Mouse (Mus musculus) large intestine, adult 2 months (tissue): ENCODE results near the gene Bach2. TPM values are rescaled to one million over a fixed set of nuclear protein-coding genes. Genes with fewer than 3 reads are reported as not detected.

ENCODE experiments used
- DNase-seq: peaks from one replicate; pipeline ENCODE4 v3.0.0-alpha.2; 2012; ENCODE audit warnings: low read depth, low spot score
- WGBS: fragments of 180-500 bp; shearing (Covaris S2); methylation state at CpG from one replicate; pipeline ENCODE4 v1.1.7; 2018; 5-methylcytosine and 5-hydroxymethylcytosine counted together
- polyA plus RNA-seq: library from polyadenylated mRNA; depleted of rRNA; stranded (reverse); fragments of >200 nt; gene quantifications from 2 replicates; pipeline ENCODE4 v1.2.3, GENCODE M21; 2012

Bach2 gene
- polyA plus RNA-seq, 1 experiment: 1.6 TPM

GRCm38 (mm10) chr4:32532079-32532478, 293.5 kb downstream of the Bach2 start:
- 69% methylated on average over 8 of the region's 8 CpGs for WGBS

GRCm38 (mm10) chr4:32533735-32534134, 295.1 kb downstream of the Bach2 start:
- no peak for DNase-seq
- WGBS: 87% methylated on average over 7 of the region's 7 CpGs

More at GRCm38 (mm10) chr4:32532079-32532478, 293.5 kb downstream of the Bach2 start:
- DNase-seq: no peak

DNA sequence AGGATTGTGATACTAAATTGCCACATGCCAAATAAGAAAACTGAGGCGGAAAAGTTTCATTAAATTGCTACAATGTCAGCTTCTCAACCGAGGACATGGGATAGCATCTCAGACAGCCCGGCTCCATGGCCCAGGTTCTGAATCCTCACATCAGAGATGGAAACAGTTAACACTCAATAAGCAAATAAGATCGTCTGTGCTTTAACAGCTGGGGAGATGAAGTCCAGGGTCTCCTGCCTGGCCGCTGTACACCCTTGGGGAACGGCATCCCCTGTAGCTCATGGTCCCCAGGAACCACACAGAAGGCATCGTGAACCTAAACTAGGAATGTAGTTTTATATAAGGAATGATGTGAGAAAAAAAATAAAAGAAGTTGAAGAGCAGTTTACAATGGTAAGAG, 297.0 kb downstream of the Bach2 start:
- no peak for DNase-seq
- 90% methylated on average over 7 of the region's 7 CpGs for WGBS

DNA sequence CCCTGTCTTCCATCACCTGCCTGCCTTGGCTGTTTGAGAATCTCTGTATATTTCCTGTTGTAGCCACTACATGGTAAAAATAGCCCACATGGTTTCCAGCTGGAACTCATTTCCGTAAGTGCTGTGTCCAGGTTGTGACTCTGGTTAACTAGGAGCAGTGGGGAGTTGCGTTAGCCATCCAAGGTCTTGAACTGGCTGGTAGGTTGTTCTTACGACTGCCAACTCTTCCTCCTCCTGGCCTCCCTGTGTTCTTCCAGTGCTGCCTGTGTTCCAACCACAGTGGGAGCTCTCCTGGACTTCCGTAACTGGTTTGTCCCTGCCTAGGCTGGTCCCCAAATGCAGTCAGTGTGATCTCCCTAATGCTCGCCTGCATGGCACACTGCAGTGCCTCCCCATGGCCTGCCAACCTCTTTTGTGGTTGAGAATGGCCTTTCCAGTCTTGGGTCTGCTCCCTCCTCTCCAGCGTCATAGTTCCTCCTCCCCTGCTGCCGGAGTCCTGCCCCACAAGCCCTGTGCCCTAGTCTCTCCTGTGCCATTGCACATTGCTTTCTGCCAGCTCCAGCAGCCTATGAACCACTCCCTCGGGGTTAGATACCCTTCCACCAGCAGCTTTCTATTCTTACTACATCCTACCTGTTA, 298.4 kb downstream of the Bach2 start:
- WGBS: 68% methylated on average over 8 of the region's 8 CpGs
- DNase-seq: no peak

DNA sequence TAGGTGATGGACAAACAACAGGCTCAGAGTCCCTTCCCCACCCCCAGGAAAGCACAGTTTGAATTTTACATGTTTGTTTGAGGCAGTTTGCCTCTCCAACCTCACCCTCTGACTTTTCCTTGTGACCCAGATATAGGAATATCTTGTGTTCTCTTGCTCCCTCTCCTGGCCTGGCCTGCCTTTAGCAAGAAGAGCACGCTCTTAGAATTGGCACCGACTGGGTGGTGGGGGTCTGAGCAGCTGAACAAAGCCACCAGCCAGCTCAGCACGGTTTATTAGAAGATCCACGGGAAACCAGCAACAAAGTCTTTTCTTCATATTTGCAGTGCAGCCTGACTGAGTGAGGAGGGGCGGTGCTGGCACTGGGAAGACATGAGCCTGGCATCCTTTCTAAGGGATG, 299.5 kb downstream of the Bach2 start:
- 15% methylated on average over 5 of the region's 5 CpGs for WGBS
- DNase-seq: peak; percentile 19

DNA sequence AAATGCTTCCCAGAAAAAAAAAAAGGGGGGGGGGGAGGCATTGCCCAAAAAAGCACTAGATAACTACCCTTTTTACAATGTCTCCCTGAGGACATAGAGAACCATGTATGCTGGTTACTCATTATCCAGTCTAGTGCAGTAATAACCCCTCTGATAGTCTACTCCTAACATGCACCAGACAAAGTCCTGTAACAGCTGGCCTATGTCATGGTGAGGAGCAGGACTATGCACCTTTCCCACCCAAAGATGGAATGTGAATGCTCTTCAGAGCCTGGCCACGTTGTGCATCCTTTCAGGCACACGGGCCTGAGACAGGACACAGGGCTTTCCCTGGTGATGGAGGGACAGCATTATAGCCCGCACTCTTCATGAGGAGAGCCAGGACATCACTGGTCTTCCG, 299.9 kb downstream of the Bach2 start:
- DNase-seq: peak; percentile 32
- WGBS: 35% methylated on average over 4 of the region's 4 CpGs

DNA sequence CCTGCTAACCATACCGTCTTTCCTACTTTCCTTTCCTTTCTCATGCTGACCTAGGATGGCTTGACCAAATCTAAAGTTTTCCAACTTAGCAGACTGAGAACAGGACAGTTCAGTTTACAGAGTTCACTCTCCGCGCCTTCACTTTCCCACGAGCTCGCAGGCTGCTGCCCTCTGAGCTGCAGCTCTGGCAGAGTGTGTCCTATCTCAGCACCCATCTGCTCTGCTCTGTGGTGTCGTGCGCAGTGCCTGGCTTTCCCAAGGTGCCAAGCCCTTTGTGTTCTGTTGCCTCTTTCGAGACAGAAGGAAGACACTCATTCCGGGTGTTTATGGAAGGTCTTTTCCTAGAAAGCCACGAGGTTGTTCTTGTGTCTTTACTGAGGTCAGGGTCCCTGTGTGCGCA, 300.4 kb downstream of the Bach2 start:
- no peak for DNase-seq
- WGBS: 51% methylated on average over 11 of the region's 11 CpGs

DNA sequence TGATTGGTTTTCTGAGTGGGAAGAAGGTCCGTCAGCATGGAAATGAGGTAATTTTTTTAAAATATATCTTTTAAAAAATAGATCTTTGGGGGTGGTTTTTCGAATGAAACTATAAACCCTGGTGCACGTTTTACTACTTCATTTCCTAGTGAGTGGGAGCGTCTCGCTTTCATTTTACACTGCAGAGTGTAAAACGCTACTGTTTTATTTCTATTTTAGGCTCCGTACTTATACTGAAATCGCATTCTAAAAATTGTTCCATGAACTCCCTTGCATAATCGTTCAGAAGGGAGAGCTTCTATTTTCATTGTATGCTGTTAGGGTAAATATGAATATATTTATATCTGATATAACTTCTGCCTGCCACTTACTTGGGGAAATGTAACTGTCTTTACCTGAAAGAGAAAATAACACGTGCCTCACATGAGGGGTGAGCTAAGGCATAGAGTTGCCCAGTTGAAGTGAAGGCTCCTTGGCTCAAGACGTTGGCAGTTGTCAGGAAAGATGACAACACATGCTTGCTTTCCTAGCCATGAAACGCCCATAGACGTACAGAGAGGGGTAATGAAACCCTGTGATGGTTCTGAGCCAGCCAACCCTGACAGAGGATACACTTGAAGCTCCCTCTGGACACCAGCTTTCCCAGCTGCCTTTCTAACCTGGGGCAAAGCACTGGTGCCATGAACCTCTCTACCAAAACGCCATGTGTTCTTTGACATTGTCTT, 306.4 kb downstream of the Bach2 start:
- 80% methylated on average over 14 of the region's 14 CpGs for WGBS

DNA sequence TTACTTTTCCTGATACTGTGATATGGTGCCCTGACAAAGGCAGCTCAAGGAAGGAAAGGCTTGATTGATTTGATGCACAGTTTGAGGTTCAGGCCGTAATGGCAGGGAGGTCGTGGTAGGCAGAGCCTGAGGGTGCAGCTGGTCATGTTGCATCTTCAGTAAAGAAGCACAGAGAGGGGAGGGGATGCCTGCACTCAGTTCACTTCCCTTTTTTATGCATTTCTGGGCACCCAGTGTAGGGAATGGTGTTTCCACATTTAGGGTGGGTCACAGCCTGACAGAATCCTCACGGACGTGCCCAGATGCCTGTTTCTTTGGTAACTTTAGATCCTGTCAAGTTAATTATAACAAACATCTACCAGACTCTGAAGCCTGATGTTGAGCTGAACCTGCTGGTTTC, 306.9 kb downstream of the Bach2 start:
- DNase-seq: no peak
- 75% methylated on average over 4 of the region's 4 CpGs for WGBS

More for the DNA sequence above, 306.4 kb downstream of the Bach2 start:
- no peak for DNase-seq

DNA sequence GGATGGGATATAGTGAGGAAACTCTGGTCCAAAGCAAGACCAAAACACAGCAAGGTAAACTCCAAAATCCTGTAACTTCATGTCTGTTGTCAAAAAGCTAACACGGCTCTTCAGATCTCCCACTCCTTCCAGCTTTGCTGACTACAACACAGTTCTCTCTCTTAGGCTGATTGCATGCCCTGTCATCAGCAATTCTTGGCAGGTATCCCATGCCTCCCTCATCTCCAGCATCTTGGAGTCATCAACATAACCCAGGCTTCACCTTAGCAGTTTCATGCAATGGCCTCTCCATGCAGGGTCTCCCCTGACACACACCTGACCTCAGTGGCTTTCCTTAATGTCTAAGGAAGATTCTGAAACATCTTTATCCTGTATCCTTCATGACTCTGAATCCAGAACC, 310.5 kb downstream of the Bach2 start:
- no peak for DNase-seq
- 88% methylated on average over 1 of the region's 1 CpGs for WGBS

- WGBS: 47% methylated on average over 4 of the region's 4 CpGs
- DNase-seq: no peak
These were observed 312.7 kb downstream of the Bach2 start for GRCm38 (mm10) chr4:32551337-32551736.

GRCm38 (mm10) chr4:32555506-32555905, 316.9 kb downstream of the Bach2 start:
- WGBS: 84% methylated on average over 7 of the region's 7 CpGs
- DNase-seq: no peak

DNA sequence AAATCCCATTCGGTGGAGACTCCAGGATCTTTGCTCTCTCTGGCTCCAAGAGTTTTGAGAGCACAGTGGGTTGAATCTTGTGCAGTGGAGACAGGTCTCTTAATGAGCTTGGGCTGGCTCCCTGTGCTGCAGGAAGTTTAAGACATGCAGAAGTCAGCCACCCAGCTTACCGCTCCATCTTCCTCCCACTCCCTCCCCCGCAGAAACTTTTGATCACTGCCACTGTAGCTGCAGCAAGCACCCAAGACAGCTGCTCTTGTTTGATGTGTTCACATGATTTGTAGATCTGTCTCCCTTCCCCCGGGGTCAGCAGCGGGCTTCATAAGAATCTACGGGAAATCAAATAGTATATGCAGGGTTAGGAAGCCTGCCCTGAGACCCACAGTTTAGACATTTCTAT, 321.6 kb downstream of the Bach2 start:
- 33% methylated on average over 6 of the region's 6 CpGs for WGBS
- no peak for DNase-seq

- WGBS: 66% methylated on average over 8 of the region's 8 CpGs
- DNase-seq: no peak
These were observed 322.3 kb downstream of the Bach2 start for GRCm38 (mm10) chr4:32560724-32561554.

- no peak for DNase-seq
- WGBS: 53% methylated on average over 12 of the region's 12 CpGs
These were observed 323.0 kb downstream of the Bach2 start for GRCm38 (mm10) chr4:32561555-32562095.

DNA sequence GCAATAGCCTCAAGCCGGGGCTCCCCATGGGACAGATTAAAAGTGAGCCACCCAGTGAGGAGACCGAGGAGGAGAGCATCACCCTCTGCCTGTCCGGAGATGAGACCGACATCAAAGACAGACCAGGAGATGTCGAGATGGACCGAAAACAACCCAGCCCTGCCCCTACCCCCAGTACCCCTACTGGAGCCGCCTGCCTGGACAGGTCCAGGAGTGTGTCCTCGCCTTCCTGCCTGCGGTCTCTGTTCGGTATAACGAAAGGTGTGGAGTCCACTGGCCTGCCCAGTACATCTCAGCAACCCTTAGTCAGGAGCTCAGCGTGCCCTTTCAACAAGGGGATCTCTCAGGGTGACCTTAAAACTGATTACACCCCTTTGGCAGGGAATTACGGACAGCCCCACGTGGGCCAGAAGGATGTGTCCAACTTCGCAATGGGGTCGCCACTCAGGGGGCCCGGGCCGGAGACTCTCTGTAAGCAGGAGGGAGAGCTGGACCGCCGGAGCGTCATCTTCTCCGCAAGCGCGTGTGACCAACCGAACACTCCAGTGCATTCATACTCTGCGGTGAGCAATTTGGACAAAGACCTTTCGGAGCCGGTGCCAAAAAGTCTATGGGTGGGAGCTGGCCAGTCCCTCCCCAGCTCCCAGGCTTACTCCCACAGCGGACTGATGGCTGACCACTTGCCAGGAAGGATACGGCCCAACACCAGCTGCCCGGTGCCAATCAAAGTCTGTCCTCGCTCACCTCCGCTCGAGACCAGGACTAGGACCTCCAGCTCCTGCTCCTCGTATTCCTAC, 323.9 kb downstream of the Bach2 start:
- DNase-seq: no peak
- WGBS: 95% methylated on average over 35 of the region's 35 CpGs

- DNase-seq: no peak
These were observed 325.8 kb downstream of the Bach2 start for GRCm38 (mm10) chr4:32564416-32564815.

GRCm38 (mm10) chr4:32564918-32565317, 326.3 kb downstream of the Bach2 start:
- WGBS: 69% methylated on average over 8 of the region's 8 CpGs
- DNase-seq: no peak

More at GRCm38 (mm10) chr4:32564416-32564815, 325.8 kb downstream of the Bach2 start:
- 89% methylated on average over 7 of the region's 7 CpGs for WGBS

DNA sequence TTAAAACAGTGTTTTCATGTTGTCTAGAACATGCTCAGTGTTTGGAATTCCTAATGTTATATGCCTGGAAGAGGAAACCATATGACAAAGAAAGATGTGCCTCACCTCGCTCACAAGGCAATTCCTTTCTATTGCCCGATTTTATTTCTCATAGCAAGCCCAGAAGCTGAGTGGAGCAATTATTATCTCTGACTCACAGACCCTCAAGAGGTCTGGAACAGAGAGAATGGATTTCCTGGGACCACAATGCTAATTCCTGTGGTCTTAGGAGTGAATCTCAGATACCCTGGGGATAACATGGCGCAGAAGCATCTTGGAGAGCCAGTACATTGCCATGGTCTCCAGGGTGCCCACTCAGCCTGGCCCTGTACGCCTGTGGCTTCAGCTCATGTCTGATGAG, 330.4 kb downstream of the Bach2 start:
- 89% methylated on average over 4 of the region's 4 CpGs for WGBS
- no peak for DNase-seq
